Mouse (Mus musculus) heart, postnatal 0 days (tissue): Measurements from ENCODE around the gene Lrrc17. TPM values are rescaled to one million over a fixed set of nuclear protein-coding genes. Genes with fewer than 3 reads are reported as not detected.

Experiments
- ATAC-seq: fragments of 200-750 bp; cut with Nextera tagmentation; 2 replicates; pipeline ENCODE4 v1.8.0; 2017; ENCODE audit warnings: low read depth, moderate number of reproducible peaks, moderate library complexity; ENCODE audit not compliant: insufficient read depth
- DNase-seq: peaks from one replicate; pipeline ENCODE4 v3.0.0-alpha.2; 2016; ENCODE audit warnings: low spot score
- H3K27ac ChIP-seq: fragments of 300-500 bp; sonication (generic); 2 replicates; pipeline ENCODE4 v1.5.1; 2014; ENCODE audit warnings: low read depth, mild to moderate bottlenecking
- H3K27me3 ChIP-seq: fragments of 300-500 bp; sonication (generic); 2 replicates; pipeline ENCODE4 v1.6.1; 2014; ENCODE audit warnings: low read length, mixed read lengths; ENCODE audit not compliant: control insufficient read depth, insufficient read depth
- H3K36me3 ChIP-seq: fragments of 300-500 bp; sonication (generic); replicated peaks from 2 replicates; pipeline ENCODE4 v1.6.1; 2014; ENCODE audit warnings: low read length, mixed read lengths; ENCODE audit not compliant: control insufficient read depth, insufficient read depth
- H3K4me1 ChIP-seq: fragments of 300-500 bp; sonication (generic); 2 replicates; pipeline ENCODE4 v1.6.1; 2014; ENCODE audit warnings: antibody characterized with exemption; ENCODE audit not compliant: control insufficient read depth, insufficient read depth
- H3K4me2 ChIP-seq: fragments of 300-500 bp; sonication (generic); 2 replicates; pipeline ENCODE4 v1.6.1; 2014; ENCODE audit warnings: low read depth, mild to moderate bottlenecking, low read length, moderate library complexity
- H3K4me3 ChIP-seq: fragments of 300-500 bp; sonication (generic); 2 replicates; pipeline ENCODE4 v1.5.1; 2014; ENCODE audit warnings: low read depth, low read length
- H3K9ac ChIP-seq: fragments of 300-500 bp; sonication (generic); replicated peaks from 2 replicates; pipeline ENCODE4 v1.6.1; 2014; ENCODE audit warnings: low read depth, low read length, mixed read lengths
- H3K9me3 ChIP-seq: fragments of 300-500 bp; sonication (generic); replicated peaks from 2 replicates; pipeline ENCODE4 v1.6.1; 2016; ENCODE audit warnings: low read length; ENCODE audit not compliant: control insufficient read depth
- CTCF ChIP-seq: IDR thresholded peaks from 2 replicates; pipeline ENCODE4 v1.5.1; 2016; ENCODE audit warnings: antibody characterized with exemption, control low read depth, low read depth
- EP300 ChIP-seq: IDR thresholded peaks from 2 replicates; pipeline ENCODE4 v1.6.1; 2016; ENCODE audit warnings: antibody characterized with exemption, low read depth
- WGBS: fragments of 180-500 bp; shearing (Covaris S2); extraction: QIAGEN DNeasy Blood & Tissue Kit; methylation state at CpG from one replicate; pipeline ENCODE4 v1.1.7; 2014; 5-methylcytosine and 5-hydroxymethylcytosine counted together
- polyA plus RNA-seq: library from polyadenylated mRNA; unstranded; fragments of >200 nt; fragmentation: Nextera tagmentation; extraction: Ambion mirVana; gene quantifications from 2 replicates; pipeline ENCODE4 v1.2.1, GENCODE M21; 2015
- total RNA-seq: library from RNA; depleted of rRNA; stranded (reverse); fragments of >200 nt; gene quantifications from 2 replicates; pipeline ENCODE4 v1.2.3, GENCODE M21; 2014; ENCODE audit warnings: low replicate concordance

Lrrc17 gene
- total and polyA plus RNA-seq, 2 experiments from 2014 or later, result 12.3 to 17.5 TPM

GRCm38 (mm10) chr5:21542226-21542625 lies 1.1 kb upstream of the Lrrc17 start:
- no peak overlapping the region for H3K27ac ChIP-seq
- no peak overlapping the region for H3K4me2 ChIP-seq
- H3K27me3 ChIP-seq, result 0 out of 2 replicates have a peak, but pooled peaks cover 4% of the 10 kb centered on the region
- no peak for ATAC-seq
- no peaks in the 10 kb centered on the region for H3K36me3 ChIP-seq
- no peak overlapping the region for H3K9ac ChIP-seq
- 0 out of 2 replicates have a peak, but pooled peaks cover 3% of the 10 kb centered on the region for H3K4me1 ChIP-seq
- 69% methylated on average over 4 of the region's 4 CpGs for WGBS
- DNase-seq, result no peak
- no peaks in the 10 kb centered on the region for H3K9me3 ChIP-seq
- H3K4me3 ChIP-seq, result no peak overlapping the region
- no peak for TF ChIP-seq EP300
- TF ChIP-seq CTCF, result no peak

GRCm38 (mm10) chr5:21544821-21545220 lies 1.5 kb downstream of the Lrrc17 start:
- DNase-seq, result no peak
- Histone ChIP-seq H3K4me3 (peak overlapping the region; percentile 39; the same call in 1 of the 2 replicates), H3K9me3 (no peaks in the 10 kb centered on the region), H3K9ac (no peak overlapping the region), H3K4me1 (0 out of 2 replicates have a peak, but pooled peaks cover 3% of the 10 kb centered on the region), H3K27ac (0 out of 2 replicates have a peak overlapping the region, but pooled peaks have one; percentile 7), H3K36me3 (no peaks in the 10 kb centered on the region), H3K27me3 (0 out of 2 replicates have a peak, but pooled peaks cover 4% of the 10 kb centered on the region), H3K4me2 (peak overlapping the region; percentile 48)
- ATAC-seq, result no peak
- WGBS, result 73% methylated on average over 3 of the region's 3 CpGs
- TF ChIP-seq CTCF (no peak), EP300 (no peak)

GRCm38 (mm10) chr5:21545227-21545626 lies 1.9 kb downstream of the Lrrc17 start:
- Histone ChIP-seq H3K4me2 (no peak overlapping the region; the same call in 1 of the 2 replicates), H3K4me3 (no peak overlapping the region; the same call in 1 of the 2 replicates), H3K4me1 (0 out of 2 replicates have a peak, but pooled peaks cover 3% of the 10 kb centered on the region), H3K9me3 (no peaks in the 10 kb centered on the region), H3K27ac (no peak overlapping the region), H3K27me3 (0 out of 2 replicates have a peak, but pooled peaks cover 4% of the 10 kb centered on the region), H3K9ac (no peak overlapping the region), H3K36me3 (no peaks in the 10 kb centered on the region)
- ATAC-seq (no peak), DNase-seq (no peak)
- no peak for TF ChIP-seq EP300
- TF ChIP-seq CTCF, result no peak

DNA sequence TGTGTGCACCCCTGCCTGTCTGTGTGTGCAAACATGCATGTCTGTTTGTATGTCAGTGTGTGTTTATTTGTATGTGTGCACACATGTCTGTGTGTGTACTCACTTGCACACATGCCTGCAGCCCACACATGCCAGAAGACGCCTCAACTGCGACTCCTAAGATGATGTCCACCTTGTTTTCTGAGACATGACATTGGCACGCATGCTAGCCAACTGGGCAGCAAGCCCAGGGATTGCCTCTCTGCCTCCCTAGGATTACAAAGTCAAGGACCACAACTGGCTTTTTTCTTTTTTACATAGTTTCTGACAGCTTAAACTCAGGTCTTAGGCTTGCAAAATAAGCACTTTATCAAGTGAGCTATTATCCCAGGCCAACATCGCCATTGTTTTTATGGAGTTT lies 2.4 kb downstream of the Lrrc17 start:
- no peak for ATAC-seq
- Histone ChIP-seq H3K9me3 (no peaks in the 10 kb centered on the region), H3K4me1 (0 out of 2 replicates have a peak, but pooled peaks cover 3% of the 10 kb centered on the region), H3K9ac (no peak overlapping the region), H3K27me3 (0 out of 2 replicates have a peak, but pooled peaks cover 4% of the 10 kb centered on the region), H3K4me3 (no peak overlapping the region), H3K4me2 (peak overlapping the region; percentile 12; the same call in 1 of the 2 replicates), H3K36me3 (no peaks in the 10 kb centered on the region), H3K27ac (no peak overlapping the region)
- no peak for DNase-seq
- no peak for TF ChIP-seq CTCF
- no peak for TF ChIP-seq EP300
- WGBS, result 60% methylated on average over 4 of the region's 4 CpGs

DNA sequence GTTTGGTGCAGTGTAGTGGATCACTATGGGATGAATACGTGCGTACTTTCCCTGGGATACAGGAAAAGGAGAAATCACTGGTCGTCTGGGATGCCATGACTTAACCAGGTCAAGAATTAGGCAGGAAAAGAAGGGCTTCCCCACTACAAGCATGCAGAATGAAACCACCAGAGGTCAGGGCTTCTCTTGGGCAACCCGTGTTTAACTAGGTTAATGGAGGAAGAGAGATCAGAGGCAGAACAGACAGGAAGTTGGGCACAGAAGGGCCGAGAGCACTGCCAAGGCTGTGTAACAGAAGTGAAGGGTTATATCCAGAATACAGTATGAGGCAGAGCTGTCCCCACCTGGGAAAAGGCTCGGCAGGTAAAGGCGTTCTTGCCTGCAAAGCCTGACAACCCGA lies 3.6 kb downstream of the Lrrc17 start:
- no peak for TF ChIP-seq EP300
- TF ChIP-seq CTCF, result no peak
- Histone ChIP-seq H3K9ac (no peak overlapping the region), H3K27me3 (0 out of 2 replicates have a peak, but pooled peaks cover 4% of the 10 kb centered on the region), H3K4me2 (no peak overlapping the region), H3K4me1 (0 out of 2 replicates have a peak, but pooled peaks cover 3% of the 10 kb centered on the region), H3K4me3 (no peak overlapping the region), H3K9me3 (no peaks in the 10 kb centered on the region), H3K27ac (no peak overlapping the region), H3K36me3 (no peaks in the 10 kb centered on the region)
- WGBS, result 77% methylated on average over 8 of the region's 8 CpGs
- ATAC-seq, result no peak
- no peak for DNase-seq

GRCm38 (mm10) chr5:21553685-21554084 lies 10.3 kb downstream of the Lrrc17 start:
- H3K27ac ChIP-seq, result no peak overlapping the region
- 0 out of 2 replicates have a peak, but pooled peaks cover 4% of the 10 kb centered on the region for H3K4me1 ChIP-seq
- ATAC-seq (no peak), DNase-seq (no peak)
- WGBS, result 92% methylated on average over 4 of the region's 4 CpGs
- no peaks in the 10 kb centered on the region for H3K27me3 ChIP-seq
- H3K9ac ChIP-seq, result no peak overlapping the region
- no peak overlapping the region for H3K4me2 ChIP-seq
- no peak overlapping the region for H3K4me3 ChIP-seq
- no peaks in the 10 kb centered on the region for H3K9me3 ChIP-seq
- no peak for TF ChIP-seq CTCF
- TF ChIP-seq EP300, result no peak
- H3K36me3 ChIP-seq, result no peaks in the 10 kb centered on the region
